Mouse (Mus musculus): ENCODE results near the gene Ano6.

DNA sequence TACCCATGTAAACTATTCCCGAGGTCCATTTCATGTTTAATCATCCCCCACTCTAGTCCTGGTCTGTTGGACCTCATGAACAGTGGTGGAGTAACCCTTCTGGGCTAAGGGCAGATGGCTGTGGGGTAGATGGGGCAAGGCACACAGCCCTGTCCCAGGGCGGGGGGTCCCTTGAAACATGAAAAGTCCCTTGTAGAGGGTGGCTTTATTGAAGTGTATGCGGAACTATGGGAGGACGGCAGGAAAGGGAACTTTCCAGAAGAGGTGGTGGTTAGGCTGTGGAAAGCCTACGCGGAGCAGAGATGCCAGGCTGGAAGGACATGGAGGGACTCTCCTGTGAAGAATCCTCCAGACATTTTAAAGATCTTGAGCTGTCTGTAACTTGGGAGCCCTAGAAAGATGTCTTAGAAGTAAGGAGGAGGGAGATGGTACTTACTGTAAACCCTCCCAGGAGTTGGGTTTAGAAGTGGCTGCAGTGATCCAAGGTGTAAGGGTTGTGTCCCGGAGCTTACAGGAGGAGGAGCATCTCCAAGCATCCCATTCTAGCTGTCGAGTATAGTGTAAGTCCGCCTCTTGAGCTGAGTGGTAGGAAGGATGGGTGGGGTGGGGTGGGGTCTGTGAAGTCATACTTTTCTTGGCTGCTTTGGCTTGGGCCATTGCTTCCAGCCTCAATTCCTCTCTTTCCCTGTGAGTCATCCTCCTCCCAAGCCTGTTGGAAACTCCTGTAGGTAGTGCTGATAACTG, 3.3 kb downstream of the Ano6 start:
- no peak for TF ChIP-seq CTCF (IDR thresholded peaks at IDR 0.05; ENCODE audit: low read depth, low read length)
- no peak for TF ChIP-seq TAL1 (conservative IDR thresholded peaks at IDR 0.05; ENCODE audit: low read depth, low read length)
- no peak for TF ChIP-seq GATA1 (IDR thresholded peaks at IDR 0.05; ENCODE audit: borderline replicate concordance, low read length)
- no peak for TF ChIP-seq GATA2 (IDR thresholded peaks at IDR 0.05; ENCODE audit: borderline replicate concordance, low read depth, low read length)
- TF ChIP-seq POLR2AphosphoS5 (IDR thresholded peaks at IDR 0.05; ENCODE audit: insufficient replicate concordance, low read depth, low read length), result no peak
